Mouse (Mus musculus) MEL (cell line): ENCODE results near the gene Tcf25.

Source experiments
- CTCF ChIP-seq, 3 experiments: IDR thresholded peaks in 2 of 3; conservative IDR thresholded peaks in 1 of 3; 2 replicates each; pipeline ENCODE4 v1.5.1; 2011 to 2012; ENCODE audit warnings: low read length in 3 of 3, low read depth in 2 of 3, mild to moderate bottlenecking in 2 of 3, improper control_type of control experiment in 1 of 3, inconsistent platforms in 1 of 3, mixed read lengths in 1 of 3, moderate library complexity in 1 of 3; ENCODE audit not compliant: control insufficient read depth in 1 of 3, insufficient read depth in 1 of 3, poor library complexity in 1 of 3, severe bottlenecking in 1 of 3
- ELF1 ChIP-seq: IDR thresholded peaks from 2 replicates; pipeline ENCODE4 v1.6.1; 2014; ENCODE audit warnings: low read depth, mild to moderate bottlenecking, inconsistent platforms, low read length, improper control_type of control experiment, moderate library complexity
- EP300 ChIP-seq, 2 experiments: IDR thresholded peaks; 2 replicates each; pipeline ENCODE4 v1.6.1; 2011; ENCODE audit warnings: improper control_type of control experiment in 2 of 2, low read length in 2 of 2, low read depth in 1 of 2, mild to moderate bottlenecking in 1 of 2
- ETS1 ChIP-seq: IDR thresholded peaks from 2 replicates; pipeline ENCODE4 v1.6.1; 2012; ENCODE audit warnings: low read depth, mild to moderate bottlenecking, inconsistent platforms, low read length, improper control_type of control experiment, moderate library complexity
- HCFC1 ChIP-seq: IDR thresholded peaks from 2 replicates; pipeline ENCODE4 v1.6.1; 2012; ENCODE audit warnings: low read depth, mild to moderate bottlenecking, inconsistent platforms, low read length, improper control_type of control experiment, moderate library complexity
- KAT2A ChIP-seq: conservative IDR thresholded peaks from 2 replicates; pipeline ENCODE4 v1.6.1; 2012; ENCODE audit warnings: low read depth, low read length, improper control_type of control experiment, inconsistent platforms
- MAZ ChIP-seq: IDR thresholded peaks from 2 replicates; pipeline ENCODE4 v1.6.1; 2012; ENCODE audit warnings: low read depth, mild to moderate bottlenecking, inconsistent platforms, low read length, improper control_type of control experiment
- NELFE ChIP-seq: IDR thresholded peaks from 2 replicates; pipeline ENCODE4 v1.6.1; 2011; ENCODE audit warnings: low read depth, low read length, improper control_type of control experiment
- POLR2A ChIP-seq, 2 experiments: IDR thresholded peaks; 2 replicates each; pipeline ENCODE4 v1.6.1; 2011 to 2012; ENCODE audit warnings: low read length in 2 of 2, mild to moderate bottlenecking in 2 of 2, control low read depth in 1 of 2, improper control_type of control experiment in 1 of 2, low read depth in 1 of 2, moderate library complexity in 1 of 2; ENCODE audit not compliant: control insufficient read depth in 1 of 2, insufficient read depth in 1 of 2, poor library complexity in 1 of 2
- ZC3H11A ChIP-seq: IDR thresholded peaks from 2 replicates; pipeline ENCODE4 v1.6.1; 2012; ENCODE audit warnings: low read depth, mild to moderate bottlenecking, inconsistent platforms, low read length, improper control_type of control experiment
- ZNF384 ChIP-seq: IDR thresholded peaks from 2 replicates; pipeline ENCODE4 v1.6.1; 2012; ENCODE audit warnings: low read depth, mild to moderate bottlenecking, inconsistent platforms, low read length, improper control_type of control experiment

- TF ChIP-seq ZNF384 (no peak), CTCF (IDR thresholded peaks at IDR 0.05 in 2 of 3, conservative IDR thresholded peaks at IDR 0.05 in 1 of 3; ENCODE audit: control insufficient read depth in 1 of 3, insufficient read depth in 1 of 3, low read depth in 2 of 3, low read length in 3 of 3, poor library complexity in 1 of 3, severe bottlenecking in 1 of 3) (no peak), POLR2A (IDR thresholded peaks at IDR 0.05; ENCODE audit: control insufficient read depth in 1 of 2, insufficient read depth in 1 of 2, low read depth in 1 of 2, low read length in 2 of 2, poor library complexity in 1 of 2) (no peak), KAT2A (no peak), NELFE (no peak), ETS1 (no peak), MAZ (no peak), EP300 (IDR thresholded peaks at IDR 0.05; ENCODE audit: low read depth in 1 of 2, low read length in 2 of 2) (no peak), ZC3H11A (no peak), ELF1 (no peak), HCFC1 (no peak)
These were observed 21.4 kb upstream of the Tcf25 start for GRCm38 (mm10) chr8:123352118-123352517.
